Mouse (Mus musculus) forebrain, embryonic 12.5 days (tissue): ENCODE data around the gene Nras. TPM values are rescaled to one million over a fixed set of nuclear protein-coding genes. Genes with fewer than 3 reads are reported as not detected.

Experiments
- ATAC-seq: fragments of 200-750 bp; cut with Nextera tagmentation; 2 replicates; pipeline ENCODE4 v1.8.0; 2017; ENCODE audit warnings: moderate TSS enrichment; ENCODE audit not compliant: low FRiP score
- H3K27ac ChIP-seq: fragments of 300-500 bp; sonication (generic); 2 replicates; pipeline ENCODE4 v1.5.1; 2016; ENCODE audit warnings: mild to moderate bottlenecking
- H3K27me3 ChIP-seq: fragments of 300-500 bp; sonication (generic); 2 replicates; pipeline ENCODE4 v1.6.1; 2016; ENCODE audit warnings: mild to moderate bottlenecking
- H3K36me3 ChIP-seq: fragments of 300-500 bp; sonication (generic); replicated peaks from 2 replicates; pipeline ENCODE4 v1.6.1; 2016; ENCODE audit warnings: mild to moderate bottlenecking
- H3K4me1 ChIP-seq: fragments of 300-500 bp; sonication (generic); 2 replicates; pipeline ENCODE4 v1.6.1; 2016
- H3K4me2 ChIP-seq: fragments of 300-500 bp; sonication (generic); 2 replicates; pipeline ENCODE4 v1.6.1; 2016; ENCODE audit warnings: mild to moderate bottlenecking, moderate library complexity
- H3K4me3 ChIP-seq: fragments of 300-500 bp; sonication (generic); replicated peaks from 2 replicates; pipeline ENCODE4 v1.5.1; 2016; ENCODE audit warnings: mild to moderate bottlenecking
- H3K9ac ChIP-seq: fragments of 300-500 bp; sonication (generic); 2 replicates; pipeline ENCODE4 v1.6.1; 2016; ENCODE audit warnings: mild to moderate bottlenecking
- H3K9me3 ChIP-seq: fragments of 300-500 bp; sonication (generic); 2 replicates; pipeline ENCODE4 v1.6.1; 2016
- whole genome bisulfite sequencing: fragments of 180-500 bp; shearing (Covaris S2); methylation state at CpG from one replicate; pipeline ENCODE4 v1.1.7; 2016; 5-methylcytosine and 5-hydroxymethylcytosine counted together
- polyA plus RNA-seq: library from polyadenylated mRNA; unstranded; fragments of >200 nt; fragmentation: Nextera tagmentation; extraction: Ambion mirVana; gene quantifications from 2 replicates; pipeline ENCODE4 v1.2.1, GENCODE M21; 2016

Nras gene
- polyA plus RNA-seq = 136 and 162 TPM in 2 replicates

DNA sequence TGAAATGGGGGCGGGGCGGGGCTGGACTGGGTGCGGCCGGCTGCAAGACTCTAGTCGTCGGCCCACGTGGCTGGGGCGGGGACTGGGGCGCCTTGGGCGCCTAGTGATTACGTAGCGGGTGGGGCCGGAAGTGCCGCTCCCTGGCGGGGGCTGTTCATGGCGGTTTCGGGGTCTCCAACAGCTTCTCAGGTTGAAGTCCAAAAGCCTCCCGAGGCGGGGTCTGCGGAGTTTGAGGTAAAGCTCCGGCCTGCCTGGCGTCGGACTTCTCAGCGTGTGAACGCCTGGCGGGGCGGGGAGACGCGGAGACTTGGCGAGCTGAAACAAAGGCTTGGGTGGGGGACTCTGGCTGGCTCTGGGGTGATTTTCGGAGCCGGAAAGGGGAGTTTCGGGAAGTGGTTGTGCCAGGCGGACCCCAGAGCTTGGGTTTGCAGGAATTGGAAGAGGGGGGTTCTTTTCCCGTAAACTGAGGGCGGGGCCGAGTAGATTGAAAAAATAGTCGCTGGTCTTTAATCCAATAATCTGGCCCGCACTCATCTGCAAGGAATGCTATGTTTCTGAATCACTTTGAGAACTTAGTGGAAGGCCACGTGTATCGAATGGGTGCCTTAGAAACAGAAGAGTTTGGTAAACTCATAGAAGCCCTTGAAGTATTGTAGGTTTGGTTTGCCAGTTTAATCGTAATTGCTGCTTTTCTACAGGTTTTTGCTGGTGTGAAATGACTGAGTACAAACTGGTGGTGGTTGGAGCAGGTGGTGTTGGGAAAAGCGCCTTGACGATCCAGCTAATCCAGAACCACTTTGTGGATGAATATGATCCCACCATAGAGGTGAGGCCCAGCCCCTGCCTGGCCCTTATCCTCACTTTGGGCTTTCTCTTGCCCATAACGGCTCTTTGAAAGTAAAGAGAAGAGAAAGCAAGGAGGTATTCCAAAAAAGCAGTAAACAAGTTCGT, at the start of gene Nras:
Gene Nras, plus strand, starts transcription at position 79 of the 951 bp plus-strand sequence.
- peak within 1 kb of the TSS; percentile 96 for H3K27ac ChIP-seq
- H3K36me3 ChIP-seq = peaks cover 67% of the 10 kb centered on the region
- H3K9me3 ChIP-seq = no peaks in the 10 kb centered on the region
- H3K4me3 ChIP-seq = peak within 1 kb of the TSS; percentile 78
- peaks cover 4% of the 10 kb centered on the region for H3K4me1 ChIP-seq
- H3K27me3 ChIP-seq = no peaks in the 10 kb centered on the region
- H3K9ac ChIP-seq = peak within 1 kb of the TSS; percentile 74
- ATAC-seq = peak; percentile 99
- H3K4me2 ChIP-seq = peak within 1 kb of the TSS; percentile 76
- WGBS = 4% methylated on average over 46 of the region's 46 CpGs

DNA sequence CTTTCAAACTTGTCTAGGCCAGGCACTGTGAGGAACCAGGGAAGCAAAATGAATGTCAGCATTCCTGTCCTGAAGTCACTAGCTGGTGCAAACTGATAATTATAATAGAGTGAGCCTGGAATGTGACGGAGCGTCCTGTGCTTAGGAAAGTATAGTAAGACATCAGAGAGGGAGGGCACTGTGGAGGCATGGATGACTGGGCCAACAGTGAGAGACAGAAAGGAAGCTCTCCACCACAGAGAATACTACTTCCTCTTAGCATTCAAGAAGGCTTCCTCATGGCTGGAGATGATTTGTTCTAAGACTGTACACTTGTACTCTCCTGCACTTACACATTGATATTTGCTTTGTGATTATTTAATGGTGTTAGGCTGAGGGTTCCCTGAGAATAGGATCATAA, 40.7 kb upstream of the Nras start:
- H3K4me2 ChIP-seq = no peak overlapping the region

DNA sequence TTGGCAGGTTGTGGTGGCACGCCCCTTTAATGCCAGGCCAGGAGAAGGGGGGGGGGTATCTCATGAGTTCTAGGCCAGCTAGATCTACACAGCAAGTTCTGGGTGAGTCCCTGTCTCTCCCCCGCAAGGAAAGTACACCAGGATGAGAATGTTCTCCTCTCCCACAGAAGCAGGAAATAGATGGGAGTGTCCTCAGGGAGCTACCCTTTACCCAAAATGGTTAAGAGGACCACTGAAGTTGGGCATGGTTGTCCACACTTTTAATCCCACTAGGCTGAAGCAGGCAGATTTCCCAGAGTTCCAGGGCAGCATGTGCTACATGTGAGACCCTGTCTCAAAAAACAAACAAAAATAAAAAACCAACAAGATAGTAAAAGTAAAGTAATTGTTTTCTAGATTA, 38.6 kb upstream of the Nras start:
- 96% methylated on average over 2 of the region's 2 CpGs for WGBS
- H3K4me1 ChIP-seq = peaks cover 13% of the 10 kb centered on the region
- H3K4me2 ChIP-seq = peak overlapping the region; percentile 55
- H3K27me3 ChIP-seq = no peaks in the 10 kb centered on the region
- H3K27ac ChIP-seq = no peak overlapping the region
- H3K4me3 ChIP-seq = no peak overlapping the region; the same call in 1 of the 2 replicates
- H3K36me3 ChIP-seq = no peaks in the 10 kb centered on the region
- H3K9me3 ChIP-seq = no peaks in the 10 kb centered on the region
- no peak overlapping the region for H3K9ac ChIP-seq
- ATAC-seq = no peak

More for the DNA sequence above, 40.7 kb upstream of the Nras start:
- no peaks in the 10 kb centered on the region for H3K36me3 ChIP-seq
- no peaks in the 10 kb centered on the region for H3K27me3 ChIP-seq
- no peaks in the 10 kb centered on the region for H3K9me3 ChIP-seq
- peaks cover 7% of the 10 kb centered on the region for H3K4me1 ChIP-seq
- no peak overlapping the region for H3K27ac ChIP-seq
- no peak overlapping the region for H3K4me3 ChIP-seq
- no peak for ATAC-seq
- H3K9ac ChIP-seq = no peak overlapping the region
- 79% methylated on average over 2 of the region's 2 CpGs for WGBS

- peak; percentile 93 for ATAC-seq
- no peaks in the 10 kb centered on the region; the same call in 1 of the 2 replicates for H3K36me3 ChIP-seq
Measured at GRCm38 (mm10) chr3:103020249-103020942, 37.7 kb upstream of the Nras start, which contains the start of gene Csde1. TSS of gene Csde1 (plus strand) at chr3:103020426.

GRCm38 (mm10) chr3:103020943-103021638, 37.0 kb upstream of the Nras start:
- Histone ChIP-seq H3K27me3 (no peaks in the 10 kb centered on the region), H3K4me1 (peaks cover 13% of the 10 kb centered on the region), H3K4me3 (peak overlapping the region; percentile 84), H3K4me2 (peak overlapping the region; percentile 70), H3K9me3 (no peaks in the 10 kb centered on the region), H3K9ac (peak overlapping the region; percentile 96), H3K36me3 (no peaks in the 10 kb centered on the region; the same call in 1 of the 2 replicates), H3K27ac (peak overlapping the region; percentile 96)
- peak; percentile 96 for ATAC-seq
- WGBS = under 1% methylated on average over 35 of the region's 37 CpGs

More at GRCm38 (mm10) chr3:103020249-103020942, 37.7 kb upstream of the Nras start, which contains the start of gene Csde1:
- peaks cover 13% of the 10 kb centered on the region for H3K4me1 ChIP-seq
- WGBS = under 1% methylated on average over 55 of the region's 55 CpGs
- H3K4me3 ChIP-seq = peak within 1 kb of the TSS; percentile 84
- peak within 1 kb of the TSS; percentile 96 for H3K9ac ChIP-seq
- H3K4me2 ChIP-seq = peak within 1 kb of the TSS; percentile 70
- H3K27ac ChIP-seq = peak within 1 kb of the TSS; percentile 96
- H3K9me3 ChIP-seq = no peaks in the 10 kb centered on the region
- H3K27me3 ChIP-seq = no peaks in the 10 kb centered on the region

DNA sequence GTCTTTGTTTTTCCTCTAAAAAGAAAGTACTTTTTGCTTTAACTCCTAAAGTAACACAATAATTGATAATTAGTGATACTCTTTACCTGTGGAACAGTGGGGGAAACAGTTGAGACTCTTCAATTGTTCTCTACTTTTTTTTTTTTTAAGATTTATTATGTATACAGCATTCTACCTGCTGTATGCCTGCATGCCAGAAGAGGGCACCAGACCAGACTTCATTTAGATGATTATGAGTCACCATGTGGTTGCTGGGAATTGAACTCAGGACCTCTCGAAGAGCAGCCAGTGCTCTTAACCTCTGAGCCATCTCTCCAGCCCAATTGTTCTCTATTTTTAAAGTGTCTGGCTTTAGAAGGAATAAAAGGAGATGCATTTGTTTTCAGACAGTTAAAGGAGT, 31.9 kb upstream of the Nras start:
- H3K27ac ChIP-seq = no peak overlapping the region
- H3K4me3 ChIP-seq = no peak overlapping the region
- no peaks in the 10 kb centered on the region for H3K9me3 ChIP-seq
- no peak overlapping the region for H3K4me2 ChIP-seq
- H3K9ac ChIP-seq = no peak overlapping the region
- no peaks in the 10 kb centered on the region for H3K27me3 ChIP-seq
- WGBS = 90% methylated on average over 1 of the region's 1 CpGs
- peaks cover 13% of the 10 kb centered on the region for H3K4me1 ChIP-seq
- no peak for ATAC-seq
- H3K36me3 ChIP-seq = peaks cover 32% of the 10 kb centered on the region

- no peak for ATAC-seq
Measured at GRCm38 (mm10) chr3:103040285-103040684, 17.8 kb upstream of the Nras start.

GRCm38 (mm10) chr3:103040861-103041379, 17.2 kb upstream of the Nras start:
- Histone ChIP-seq H3K4me2 (no peak overlapping the region), H3K27ac (no peak overlapping the region), H3K9ac (no peak overlapping the region), H3K4me3 (no peak overlapping the region), H3K4me1 (no peaks in the 10 kb centered on the region), H3K27me3 (no peaks in the 10 kb centered on the region), H3K36me3 (peaks cover 67% of the 10 kb centered on the region), H3K9me3 (no peaks in the 10 kb centered on the region)
- WGBS = 87% methylated on average over 1 of the region's 1 CpGs
- ATAC-seq = no peak

More at GRCm38 (mm10) chr3:103040285-103040684, 17.8 kb upstream of the Nras start:
- no peak overlapping the region for H3K9ac ChIP-seq
- peaks cover 62% of the 10 kb centered on the region for H3K36me3 ChIP-seq
- WGBS = 97% methylated on average over 6 of the region's 6 CpGs
- H3K27me3 ChIP-seq = no peaks in the 10 kb centered on the region
- no peak overlapping the region for H3K4me2 ChIP-seq
- H3K9me3 ChIP-seq = no peaks in the 10 kb centered on the region
- no peak overlapping the region for H3K27ac ChIP-seq
- no peak overlapping the region for H3K4me3 ChIP-seq
- H3K4me1 ChIP-seq = no peaks in the 10 kb centered on the region

DNA sequence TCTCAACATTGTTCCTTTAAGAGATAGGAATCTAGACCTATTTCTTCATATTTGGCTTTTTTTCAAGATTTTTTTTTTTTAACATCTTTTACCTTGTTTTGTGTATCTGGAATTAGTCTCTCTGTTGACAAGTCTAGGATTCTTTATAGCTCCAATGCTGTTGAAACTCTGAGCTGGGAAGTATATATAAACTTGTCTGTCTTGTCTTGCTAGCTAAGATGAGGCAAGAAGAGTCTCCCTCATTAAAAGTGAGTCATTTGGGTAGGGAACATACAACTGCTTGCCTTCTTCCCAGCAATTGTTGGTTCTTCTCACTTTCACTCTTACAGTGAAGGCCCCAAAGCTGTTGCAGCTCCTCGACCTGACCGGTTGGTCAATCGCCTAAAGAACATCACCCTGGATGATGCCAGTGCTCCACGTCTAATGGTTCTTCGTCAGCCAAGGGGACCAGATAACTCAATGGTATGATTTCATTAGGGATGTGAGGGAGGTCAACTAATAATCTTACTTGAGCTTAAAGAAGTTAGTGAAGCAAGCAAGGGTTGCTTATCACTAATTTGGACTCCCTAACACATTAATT, 2.0 kb upstream of the Nras start:
- Histone ChIP-seq H3K27me3 (no peaks in the 10 kb centered on the region), H3K9me3 (no peaks in the 10 kb centered on the region), H3K4me2 (no peak overlapping the region), H3K36me3 (peaks cover 64% of the 10 kb centered on the region), H3K4me1 (peaks cover 4% of the 10 kb centered on the region), H3K27ac (no peak overlapping the region), H3K4me3 (no peak overlapping the region), H3K9ac (no peak overlapping the region)
- ATAC-seq = no peak
- 91% methylated on average over 5 of the region's 5 CpGs for WGBS

- H3K4me1 ChIP-seq = peaks cover 4% of the 10 kb centered on the region
- no peaks in the 10 kb centered on the region for H3K27me3 ChIP-seq
- WGBS = 0% methylated on average over 10 of the region's 10 CpGs
- peak overlapping the region; percentile 76 for H3K4me2 ChIP-seq
- peak overlapping the region; percentile 74; the same call in 1 of the 2 replicates for H3K9ac ChIP-seq
- no peaks in the 10 kb centered on the region for H3K9me3 ChIP-seq
- ATAC-seq = peak; percentile 65
- H3K27ac ChIP-seq = peak overlapping the region; percentile 96
- H3K36me3 ChIP-seq = peaks cover 65% of the 10 kb centered on the region
- peak overlapping the region; percentile 78 for H3K4me3 ChIP-seq
Measured at GRCm38 (mm10) chr3:103057752-103058151, 333 bp upstream of the Nras start.

DNA sequence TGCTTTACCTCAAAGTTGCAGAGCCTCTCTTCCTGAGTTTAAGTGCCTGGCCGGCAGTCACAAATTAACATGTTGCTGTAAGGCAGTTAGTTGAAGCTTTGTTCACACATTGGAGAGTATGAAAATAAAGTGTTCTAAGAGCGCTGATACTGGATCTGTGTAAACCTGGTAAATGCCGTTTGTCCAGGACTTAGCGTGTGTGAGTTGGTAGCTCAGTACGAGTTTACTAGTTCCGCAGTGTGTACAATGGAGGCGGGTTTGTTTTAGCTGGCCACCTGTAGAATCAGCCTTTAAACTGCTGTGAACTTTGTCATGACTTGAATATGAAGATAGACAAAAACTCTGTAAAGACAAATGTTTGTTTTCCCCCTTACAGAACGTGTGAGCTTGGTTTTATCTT, 8.8 kb downstream of the Nras start:
- no peak overlapping the region for H3K9ac ChIP-seq
- no peak for ATAC-seq
- no peak overlapping the region for H3K27ac ChIP-seq
- no peak overlapping the region for H3K4me2 ChIP-seq
- H3K4me1 ChIP-seq = no peaks in the 10 kb centered on the region
- 93% methylated on average over 8 of the region's 8 CpGs for WGBS
- H3K36me3 ChIP-seq = peaks cover 71% of the 10 kb centered on the region
- H3K27me3 ChIP-seq = no peaks in the 10 kb centered on the region
- no peak overlapping the region for H3K4me3 ChIP-seq
- no peaks in the 10 kb centered on the region for H3K9me3 ChIP-seq
